Mouse (Mus musculus): ENCODE data around the gene Smco3. TPM values are rescaled to one million over a fixed set of nuclear protein-coding genes. Genes with fewer than 3 reads are reported as not detected.

The Smco3 gene
- total and polyA plus RNA-seq, 3 experiments = 0.90 to 12.9 (median 5.5) TPM

Other genes starting within 250 kb of the Smco3 start
- gene Plbd1, start 173.5 kb downstream of the Smco3 start, total RNA-seq (2012; rRNA removed) = not detected in 2 replicates
- not detected in 2 replicates for gene Plbd1, start 173.5 kb downstream of the Smco3 start, total RNA-seq (2014; rRNA removed)
- gene Plbd1, start 173.5 kb downstream of the Smco3 start, polyA plus RNA-seq (2012; ENCODE audit: insufficient read length, low read depth) = not detected in 2 replicates
- 0.08 and 0.13 TPM in 2 replicates for gene Gucy2c, start 53.7 kb downstream of the Smco3 start, total RNA-seq (2012; rRNA removed)
- 0.08 TPM in 1 of 2 replicates, not detected in the other for gene Gucy2c, start 53.7 kb downstream of the Smco3 start, total RNA-seq (2014; rRNA removed)
- 0.08 and 0.10 TPM in 2 replicates for gene Gucy2c, start 53.7 kb downstream of the Smco3 start, polyA plus RNA-seq (2012; ENCODE audit: insufficient read length, low read depth)
- gene Hist4h4, start 31.0 kb downstream of the Smco3 start, total RNA-seq (2012; rRNA removed) = 78.2 and 135 TPM in 2 replicates
- 2.7 and 3.6 TPM in 2 replicates for gene Hist4h4, start 31.0 kb downstream of the Smco3 start, total RNA-seq (2014; rRNA removed)
- 0.16 TPM in 2 replicates for gene Hist4h4, start 31.0 kb downstream of the Smco3 start, polyA plus RNA-seq (2012; ENCODE audit: insufficient read length, low read depth)
- 196 and 217 TPM in 2 replicates for gene H2afj, start 27.2 kb downstream of the Smco3 start, total RNA-seq (2012; rRNA removed)
- gene H2afj, start 27.2 kb downstream of the Smco3 start, total RNA-seq (2014; rRNA removed) = 124 and 125 TPM in 2 replicates
- 158 and 184 TPM in 2 replicates for gene H2afj, start 27.2 kb downstream of the Smco3 start, polyA plus RNA-seq (2012; ENCODE audit: insufficient read length, low read depth)
- 9.9 and 10.7 TPM in 2 replicates for gene BC049715, start 7.8 kb downstream of the Smco3 start, total RNA-seq (2012; rRNA removed)
- gene BC049715, start 7.8 kb downstream of the Smco3 start, total RNA-seq (2014; rRNA removed) = 8.8 and 10.1 TPM in 2 replicates
- 13.1 and 13.5 TPM in 2 replicates for gene BC049715, start 7.8 kb downstream of the Smco3 start, polyA plus RNA-seq (2012; ENCODE audit: insufficient read length, low read depth)
- 49.1 and 51.3 TPM in 2 replicates for gene Wbp11, start 7.2 kb downstream of the Smco3 start, total RNA-seq (2012; rRNA removed)
- gene Wbp11, start 7.2 kb downstream of the Smco3 start, total RNA-seq (2014; rRNA removed) = 27.7 and 29.5 TPM in 2 replicates
- 189 and 212 TPM in 2 replicates for gene Wbp11, start 7.2 kb downstream of the Smco3 start, polyA plus RNA-seq (2012; ENCODE audit: insufficient read length, low read depth)
- 0.34 and 0.71 TPM in 2 replicates for gene Art4, start 22.3 kb upstream of the Smco3 start, total RNA-seq (2012; rRNA removed)
- 0.48 and 0.59 TPM in 2 replicates for gene Art4, start 22.3 kb upstream of the Smco3 start, total RNA-seq (2014; rRNA removed)
- 0.93 and 1.0 TPM in 2 replicates for gene Art4, start 22.3 kb upstream of the Smco3 start, polyA plus RNA-seq (2012; ENCODE audit: insufficient read length, low read depth)
- not detected in 2 replicates for gene Mgp, start 40.4 kb upstream of the Smco3 start, total RNA-seq (2012; rRNA removed)
- gene Mgp, start 40.4 kb upstream of the Smco3 start, total RNA-seq (2014; rRNA removed) = not detected in 2 replicates
- gene Mgp, start 40.4 kb upstream of the Smco3 start, polyA plus RNA-seq (2012; ENCODE audit: insufficient read length, low read depth) = not detected in 2 replicates
- 0.55 and 0.63 TPM in 2 replicates for gene Erp27, start 86.7 kb upstream of the Smco3 start, total RNA-seq (2012; rRNA removed)
- 0.43 TPM in 1 of 2 replicates, not detected in the other for gene Erp27, start 86.7 kb upstream of the Smco3 start, total RNA-seq (2014; rRNA removed)
- 1.8 and 1.9 TPM in 2 replicates for gene Erp27, start 86.7 kb upstream of the Smco3 start, polyA plus RNA-seq (2012; ENCODE audit: insufficient read length, low read depth)
- 0.04 TPM in 2 replicates for gene Pde6h, start 88.4 kb upstream of the Smco3 start, total RNA-seq (2012; rRNA removed)
- 0.08 TPM in 1 of 2 replicates, not detected in the other for gene Pde6h, start 88.4 kb upstream of the Smco3 start, total RNA-seq (2014; rRNA removed)
- 0.04 and 0.30 TPM in 2 replicates for gene Pde6h, start 88.4 kb upstream of the Smco3 start, polyA plus RNA-seq (2012; ENCODE audit: insufficient read length, low read depth)
- gene Arhgdib, start 106.4 kb upstream of the Smco3 start, total RNA-seq (2012; rRNA removed) = 348 and 355 TPM in 2 replicates
- 297 and 321 TPM in 2 replicates for gene Arhgdib, start 106.4 kb upstream of the Smco3 start, total RNA-seq (2014; rRNA removed)
- gene Arhgdib, start 106.4 kb upstream of the Smco3 start, polyA plus RNA-seq (2012; ENCODE audit: insufficient read length, low read depth) = 1,134 and 1,150 TPM in 2 replicates

Data from CH12.LX (cell line).